Mouse (Mus musculus) midbrain, embryonic 14.5 days (tissue): Measurements from ENCODE around the gene Padi2. TPM values are rescaled to one million over a fixed set of nuclear protein-coding genes. Genes with fewer than 3 reads are reported as not detected.

ENCODE experiments used
- polyA plus RNA-seq: library from polyadenylated mRNA; unstranded; fragments of >200 nt; fragmentation: Nextera tagmentation; extraction: Ambion mirVana; gene quantifications from 2 replicates; pipeline ENCODE4 v1.2.1, GENCODE M21; 2014

Padi2 gene
- polyA plus RNA-seq, 1 experiment from 2014 or later: 1.7 TPM

Other genes starting within 250 kb of the Padi2 start
- 18.7 and 24.6 TPM in 2 replicates for gene Arhgef10l, start 240.3 kb upstream of the Padi2 start, polyA plus RNA-seq
- gene Rcc2, start 205.8 kb upstream of the Padi2 start, polyA plus RNA-seq: 21.2 and 21.5 TPM in 2 replicates
- gene Padi6, start 163.7 kb upstream of the Padi2 start, polyA plus RNA-seq: not detected in 2 replicates
- 0.12 and 0.18 TPM in 2 replicates for gene Padi4, start 132.1 kb upstream of the Padi2 start, polyA plus RNA-seq
- gene Padi3, start 95.7 kb upstream of the Padi2 start, polyA plus RNA-seq: not detected in 2 replicates
- gene Padi1, start 60.6 kb upstream of the Padi2 start, polyA plus RNA-seq: 0.12 TPM in 1 of 2 replicates, not detected in the other
- 456 and 524 TPM in 2 replicates for gene Sdhb, start 54.9 kb downstream of the Padi2 start, polyA plus RNA-seq
- 162 and 173 TPM in 2 replicates for gene Atp13a2, start 80.5 kb downstream of the Padi2 start, polyA plus RNA-seq
- gene Mfap2, start 104.1 kb downstream of the Padi2 start, polyA plus RNA-seq: 142 and 169 TPM in 2 replicates
- gene Crocc, start 154.2 kb downstream of the Padi2 start, polyA plus RNA-seq: 7.2 and 7.4 TPM in 2 replicates
- gene Necap2, start 172.0 kb downstream of the Padi2 start, polyA plus RNA-seq: 38.4 and 43.3 TPM in 2 replicates
- gene Spata21, start 182.0 kb downstream of the Padi2 start, polyA plus RNA-seq: 0.24 TPM in 1 of 2 replicates, not detected in the other
- 17.1 and 38.5 TPM in 2 replicates for gene Szrd1, start 233.4 kb downstream of the Padi2 start, polyA plus RNA-seq
- gene Fbxo42, start 241.6 kb downstream of the Padi2 start, polyA plus RNA-seq: 28.6 and 31.9 TPM in 2 replicates